ENCODE assay signal across 10 mouse cellular contexts in the genomic region with DNA sequence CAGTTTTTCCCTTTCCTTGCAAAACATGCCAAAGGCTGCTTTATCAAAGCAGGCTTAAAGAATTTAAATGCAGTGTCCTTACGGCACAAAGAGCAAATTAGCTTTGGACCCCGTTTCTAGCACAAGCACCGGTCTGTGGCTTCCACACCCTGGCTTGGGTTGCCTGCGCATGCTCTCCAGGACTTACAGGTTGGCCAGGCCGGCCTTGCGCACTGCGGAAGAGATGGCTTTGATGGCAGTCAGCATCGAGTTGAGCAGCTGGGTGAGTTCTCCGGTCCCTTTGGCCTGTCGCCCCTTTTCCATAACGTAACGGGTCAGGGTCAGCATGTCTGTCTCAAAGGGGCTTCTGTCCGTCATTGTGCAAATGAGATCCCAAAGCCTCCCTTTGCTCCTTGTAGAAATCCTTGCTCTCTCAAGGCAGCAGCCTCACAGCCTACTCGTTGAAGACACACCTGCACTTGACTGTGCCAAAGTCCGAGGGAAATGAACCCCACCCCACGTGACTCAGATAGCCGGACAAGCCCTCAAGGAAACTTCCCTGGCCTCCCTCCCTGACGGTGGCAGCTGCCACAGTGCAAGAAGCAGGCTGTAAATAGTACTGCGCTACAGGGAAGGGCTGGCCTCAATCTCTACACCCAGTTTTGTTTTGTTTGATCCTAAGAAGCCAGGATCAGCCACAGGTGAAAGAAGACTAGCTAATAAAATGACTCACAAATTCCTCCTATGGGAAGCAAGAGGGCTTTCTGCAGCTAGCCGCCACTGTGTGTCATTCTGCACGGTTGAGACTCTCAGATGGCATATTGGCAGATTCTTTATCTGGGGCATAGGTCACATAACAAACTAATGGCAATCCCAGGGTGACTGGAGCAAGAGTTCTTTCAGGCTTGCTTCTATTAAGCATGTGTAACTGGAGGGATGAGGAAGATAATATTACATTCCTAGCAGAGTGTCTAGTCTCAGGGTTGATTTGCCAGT. TPM values are rescaled to one million over a fixed set of nuclear protein-coding genes. Genes with fewer than 3 reads are reported as not detected.
DNase-seq lines count a peak whose midpoint lies in the region; ATAC-seq lines count a peak whose summit lies in the region.
"Had no signal": no experiment of that assay in that cellular context is flagged by ENCODE, and none has a peak within 500 bp of the region (broad histone marks: within the 10 kb centered on the region; RNA-seq: fewer than 3 reads in every experiment).

TSS of gene Fbp2 (minus strand) at position 482 of the 975 bp plus-strand sequence.

- intact Hi-C loops in heart, postnatal 10 days (cut with DNase I): loop anchor here (5.0 to 10.0 kb wide), 2 partner anchors 293 to 391 kb away; partner anchors contain the start of gene Gm49359

- no peak for ATAC-seq in inflammation-experienced regulatory T-cells, adult 6 months
- ATAC-seq: Patski had no signal

- peak; percentile 26 to 47 for DNase-seq in urinary bladder, adult 18-20 months (ENCODE audit: low spot score in 2 of 2)
- DNase-seq in urinary bladder, postnatal 4 days (ENCODE audit: low spot score in 2 of 2): no peak
- peak; percentile 54 to 63 for DNase-seq in heart, postnatal 10 days
- DNase-seq in large intestine, adult 2 months (ENCODE audit: low read depth, low spot score): peak; percentile 96
- no peak for DNase-seq in left cerebral cortex, adult 11 months (ENCODE audit: low spot score)
- no peak for DNase-seq in T-cell, adult 2 months (ENCODE audit: low spot score)
- DNase-seq in testis, postnatal 14 days (ENCODE audit: low spot score): no peak

- WGBS in large intestine, adult 2 months: 25% methylated on average over 21 of the region's 21 CpGs

RNA-seq across cellular contexts. Expression of gene Fbp2, which starts in this region (rescaled TPM):
- 10 to 100 TPM; 33.8 to 39.5 TPM for total RNA-seq in heart, postnatal 10 days (2021)
- 139 and 217 TPM in 2 replicates for polyA plus RNA-seq in large intestine, adult 2 months (2012; rRNA removed)
- polyA plus RNA-seq in inflammation-experienced regulatory T-cells, adult 6 months (2017; shearing (Covaris generic)): not detected
- total RNA-seq: granulocyte monocyte progenitor cell, adult 5-6 weeks had no signal

Comparison
In these comparisons a context has a peak if more than half of its experiments do, and no peak if none do; other contexts are left out.
1. RNA of gene Fbp2 (polyA plus RNA-seq): 139 to 217 TPM in large intestine, adult 2 months; not detected in inflammation-experienced regulatory T-cells, adult 6 months; every median in the first group is over 100 times any median in the second.
2. DNase-seq: peak in urinary bladder, adult 18-20 months (2 of 2), heart, postnatal 10 days (2 of 2) and large intestine, adult 2 months (single experiment); none in urinary bladder, postnatal 4 days (0 of 2), left cerebral cortex, adult 11 months (single experiment), T-cell, adult 2 months (single experiment) and testis, postnatal 14 days (single experiment).